Mouse (Mus musculus) CH12F3 (cell line): ENCODE data around the gene Iapp.
"Not testable (repeated sequence)": the region's sequence is repeated elsewhere in the genome, so short reads cannot be mapped to it uniquely, and the experiment has no call there.

Experiments used
- in situ Hi-C: fragments of 300-500 bp; cut with MboI; formaldehyde crosslinking; loops from 2 replicates; pipeline ENCODE4 v1.14.3; 2020; ENCODE audit warnings: low sequenced_read_pairs

Gene Iapp

GRCm38 (mm10) chr6:142298098-142298497, at the start of gene Iapp:
TSS of gene Iapp (plus strand) at chr6:142298423.
- in situ Hi-C loops: no loop called here

- in situ Hi-C loops: not testable (repeated sequence)
Observed at GRCm38 (mm10) chr6:142250738-142251307, 47.4 kb upstream of the Iapp start.

GRCm38 (mm10) chr6:142275721-142276442, 22.3 kb upstream of the Iapp start:
- in situ Hi-C loops: no loop called here

GRCm38 (mm10) chr6:142289413-142290118, 8.7 kb upstream of the Iapp start:
- in situ Hi-C loops: no loop called here

GRCm38 (mm10) chr6:142305076-142305475, 6.9 kb downstream of the Iapp start:
- in situ Hi-C loops: no loop called here

- in situ Hi-C loops: no loop called here
Observed at GRCm38 (mm10) chr6:142314285-142314684, 16.1 kb downstream of the Iapp start.

- in situ Hi-C loops: no loop called here
Observed at GRCm38 (mm10) chr6:142317106-142317505, 18.9 kb downstream of the Iapp start.

GRCm38 (mm10) chr6:142322881-142323280, 24.7 kb downstream of the Iapp start, which contains the start of gene Slco1a5:
TSS of gene Slco1a5 (minus strand) at chr6:142322981.
- in situ Hi-C loops: no loop called here

GRCm38 (mm10) chr6:142326598-142326997, 28.4 kb downstream of the Iapp start:
- in situ Hi-C loops: no loop called here

- in situ Hi-C loops: no loop called here
Observed at GRCm38 (mm10) chr6:142329201-142329600, 31.0 kb downstream of the Iapp start.

GRCm38 (mm10) chr6:142338961-142339360, 40.7 kb downstream of the Iapp start:
- in situ Hi-C loops: no loop called here

- in situ Hi-C loops: no loop called here
Observed at GRCm38 (mm10) chr6:142339576-142339975, 41.4 kb downstream of the Iapp start.

- in situ Hi-C loops: no loop called here
Observed at GRCm38 (mm10) chr6:142343561-142343960, 45.3 kb downstream of the Iapp start.

- in situ Hi-C loops: no loop called here
Observed at GRCm38 (mm10) chr6:142345440-142346038, 47.3 kb downstream of the Iapp start, which contains the start of gene Pyroxd1. TSS of gene Pyroxd1 (plus strand) at chr6:142345654.

GRCm38 (mm10) chr6:142346181-142347110, 48.2 kb downstream of the Iapp start:
- in situ Hi-C loops: no loop called here

GRCm38 (mm10) chr6:142347431-142348385, 49.5 kb downstream of the Iapp start:
- in situ Hi-C loops: no loop called here

GRCm38 (mm10) chr6:142352099-142352498, 53.9 kb downstream of the Iapp start:
- in situ Hi-C loops: not testable (repeated sequence)
